8 mouse cellular contexts compared by ENCODE assay signal in the genomic region with DNA sequence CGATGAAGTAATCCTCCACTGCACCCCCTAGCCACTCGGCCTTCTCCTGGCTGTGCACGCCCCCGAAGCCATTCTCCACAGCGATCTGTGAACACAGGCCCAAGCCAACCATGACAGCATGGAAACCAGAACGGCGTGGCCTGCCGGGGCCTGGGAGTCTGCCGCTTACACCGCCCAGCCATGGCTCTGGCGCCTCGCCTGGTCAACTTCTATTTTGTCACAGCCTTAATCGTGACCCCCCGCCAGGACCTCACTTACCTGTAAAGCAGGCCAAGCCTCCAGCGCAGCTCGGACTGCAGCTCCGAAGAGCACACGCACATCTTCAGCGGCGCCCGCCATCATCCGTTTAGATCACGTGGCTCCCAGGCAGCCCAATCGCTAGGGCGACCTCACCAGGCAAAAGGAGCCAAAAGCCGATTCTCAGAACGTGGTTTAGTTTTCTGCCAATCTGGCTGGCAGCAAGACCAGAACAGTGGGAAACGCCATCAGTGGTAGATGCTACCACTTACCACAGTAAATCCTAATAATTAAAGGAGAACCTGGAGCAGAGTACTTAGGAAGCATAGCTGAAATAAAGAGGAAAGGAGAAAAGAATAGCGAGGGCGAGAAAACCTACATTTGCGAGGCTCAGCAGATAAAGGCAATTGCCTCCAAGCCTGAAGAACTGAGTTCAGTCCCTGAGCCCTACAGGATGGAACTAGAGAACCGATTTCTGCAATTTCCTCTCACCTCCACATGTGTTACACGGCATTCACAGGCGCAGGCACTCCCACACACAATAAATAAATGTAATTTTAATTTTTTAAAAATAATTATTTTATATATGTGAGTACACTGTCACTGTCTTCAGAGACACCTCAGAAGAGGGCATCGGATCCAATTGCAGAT. TPM values are rescaled to one million over a fixed set of nuclear protein-coding genes. Genes with fewer than 3 reads are reported as not detected.
DNase-seq lines count a peak whose midpoint lies in the region; ATAC-seq and TF ChIP-seq lines count a peak whose summit lies in the region.

A gene (minus strand): TSS at position 373 of the 888 bp plus-strand sequence.

- H3K27me3 ChIP-seq in MEL (ENCODE audit: control insufficient read depth in 1 of 2, insufficient read depth in 2 of 2, low read length in 2 of 2), result no peaks in the 10 kb centered on the region
- H3K27me3 ChIP-seq in forebrain, embryonic 16.5 days (replicated peaks; ENCODE audit: control insufficient read depth, insufficient read depth, low read length), result no peaks in the 10 kb centered on the region
- no peaks in the 10 kb centered on the region for H3K27me3 ChIP-seq in lung, embryonic 14.5 days (ENCODE audit: insufficient read depth, low read length)

- TF ChIP-seq POLR2A in MEL (IDR thresholded peaks at IDR 0.05; ENCODE audit: control insufficient read depth in 1 of 2, insufficient read depth in 1 of 2, low read depth in 1 of 2, low read length in 2 of 2, poor library complexity in 1 of 2), result peak; percentile 78 to 89

- peak in 2 of 3 experiments; percentile 5 to 32; a peak in 2 of 6 replicates for TF ChIP-seq CTCF in MEL (IDR thresholded peaks at IDR 0.05 in 2 of 3, conservative IDR thresholded peaks at IDR 0.05 in 1 of 3; ENCODE audit: control insufficient read depth in 1 of 3, insufficient read depth in 1 of 3, low read depth in 2 of 3, low read length in 3 of 3, poor library complexity in 1 of 3, severe bottlenecking in 1 of 3)
- TF ChIP-seq CTCF in layer of hippocampus, adult 2 months (conservative IDR thresholded peaks at IDR 0.05), result peak; percentile 37
- 0 out of 2 replicates have a peak, but pooled peaks have one; percentile 23 for TF ChIP-seq CTCF in lung, embryonic 14.5 days (IDR thresholded peaks at IDR 0.05; ENCODE audit: low read depth)

- H3K36me3 ChIP-seq in MEL (ENCODE audit: control insufficient read depth in 1 of 2, insufficient read depth in 2 of 2, low read length in 2 of 2), result peaks cover 5 to 16% of the 10 kb centered on the region in 2 experiments
- H3K36me3 ChIP-seq in forebrain, embryonic 16.5 days (ENCODE audit: control insufficient read depth, insufficient read depth), result no peaks in the 10 kb centered on the region
- H3K36me3 ChIP-seq in lung, embryonic 14.5 days (ENCODE audit: insufficient read depth), result no peaks in the 10 kb centered on the region

- peak within 1 kb of the TSS; percentile 70 to 97 for H3K4me3 ChIP-seq in MEL (ENCODE audit: control insufficient read depth in 1 of 2, insufficient read depth in 1 of 2, low read depth in 2 of 2, low read length in 2 of 2)
- peak within 1 kb of the TSS; percentile 65 for H3K4me3 ChIP-seq in forebrain, embryonic 16.5 days (replicated peaks; ENCODE audit: low read length)
- peak within 1 kb of the TSS; percentile 59 for H3K4me3 ChIP-seq in layer of hippocampus, adult 2 months
- H3K4me3 ChIP-seq in lung, embryonic 14.5 days (ENCODE audit: low read depth, low read length), result peak within 1 kb of the TSS; percentile 56

- peaks cover 31% of the 10 kb centered on the region for H3K79me2 ChIP-seq in MEL (ENCODE audit: control insufficient read depth, insufficient read depth, low read length, poor library complexity)

- peaks cover 0 to 5% of the 10 kb centered on the region in 2 experiments; a peak in 2 of 4 replicates for H3K4me1 ChIP-seq in MEL (ENCODE audit: control insufficient read depth in 1 of 2, insufficient read depth in 2 of 2, low read length in 2 of 2)
- peaks cover 8% of the 10 kb centered on the region for H3K4me1 ChIP-seq in forebrain, embryonic 16.5 days (replicated peaks; ENCODE audit: control insufficient read depth, insufficient read depth, low read length)
- H3K4me1 ChIP-seq in lung, embryonic 14.5 days (ENCODE audit: insufficient read depth), result no peaks in the 10 kb centered on the region

- peak; percentile 96 for ATAC-seq in forebrain, embryonic 16.5 days
- ATAC-seq in lung, embryonic 14.5 days (ENCODE audit: insufficient read depth), result peak; percentile 94

- intact Hi-C loops in heart, postnatal 36 days (cut with DNase I), result loop anchor here (1.0 to 5.0 kb wide), 3 partner anchors 49 to 139 kb away; a partner anchor contains a TSS

- H3K4me2 ChIP-seq in forebrain, embryonic 16.5 days (ENCODE audit: low read length), result peak within 1 kb of the TSS; percentile 62
- peak within 1 kb of the TSS; percentile 66 for H3K4me2 ChIP-seq in lung, embryonic 14.5 days

- H3K9me3 ChIP-seq in MEL (replicated peaks; ENCODE audit: insufficient read depth, low read length), result no peaks in the 10 kb centered on the region
- H3K9me3 ChIP-seq in forebrain, embryonic 16.5 days (ENCODE audit: control insufficient read depth, low read length), result no peaks in the 10 kb centered on the region
- no peaks in the 10 kb centered on the region for H3K9me3 ChIP-seq in lung, embryonic 14.5 days (ENCODE audit: low read depth, low read length)

- peak; percentile 94 for DNase-seq in MEL (ENCODE audit: low read depth, low spot score)
- peak; percentile 76 to 82 for DNase-seq in cerebellum, adult 18-20 months
- DNase-seq in heart, postnatal 36 days, result peak; percentile 63 to 68
- DNase-seq in layer of hippocampus, adult 2 months (ENCODE audit: low spot score in 2 of 2), result peak; percentile 65 to 77
- peak; percentile 90 for DNase-seq in lung, embryonic 14.5 days
- peak; percentile 46 for DNase-seq in ovary, adult 18-20 months (ENCODE audit: low spot score)
- DNase-seq in thymus, postnatal 0 days (ENCODE audit: low spot score), result peak; percentile 72

- 30% methylated on average over 35 of the region's 35 CpGs for WGBS in forebrain, embryonic 16.5 days
- 16% methylated on average over 35 of the region's 35 CpGs for WGBS in lung, embryonic 14.5 days

- peak within 1 kb of the TSS; percentile 97 for H3K9ac ChIP-seq in MEL (ENCODE audit: control insufficient read depth, low read depth, low read length, poor library complexity, severe bottlenecking)
- peak within 1 kb of the TSS; percentile 66 for H3K9ac ChIP-seq in forebrain, embryonic 16.5 days (replicated peaks; ENCODE audit: low read depth, low read length)
- peak within 1 kb of the TSS; percentile 62 for H3K9ac ChIP-seq in lung, embryonic 14.5 days

- no peak for TF ChIP-seq RAD21 in MEL (IDR thresholded peaks at IDR 0.05; ENCODE audit: low read depth, low read length)

- H3K27ac ChIP-seq in MEL (ENCODE audit: control insufficient read depth, low read depth, low read length), result peak within 1 kb of the TSS; percentile 77
- peak within 1 kb of the TSS; percentile 44; the same call in 1 of the 2 replicates for H3K27ac ChIP-seq in forebrain, embryonic 16.5 days (ENCODE audit: low read length)
- peak within 1 kb of the TSS; percentile 86 for H3K27ac ChIP-seq in layer of hippocampus, adult 2 months
- H3K27ac ChIP-seq in lung, embryonic 14.5 days (ENCODE audit: low read depth), result no peak within 1 kb of the TSS

- 0 out of 4 replicates have a peak, but pooled peaks of 1 of the 2 experiments have one; percentile 6 for TF ChIP-seq EP300 in MEL (IDR thresholded peaks at IDR 0.05; ENCODE audit: low read depth in 1 of 2, low read length in 2 of 2)

TF ChIP-seq in MEL, 35 proteins besides CTCF, POLR2A, EP300 and RAD21:
- TF ChIP-seq MXI1 (IDR thresholded peaks at IDR 0.05; ENCODE audit: low read depth, low read length) (peak; percentile 96; the same call in 1 of the 2 replicates), ELF1 (IDR thresholded peaks at IDR 0.05; ENCODE audit: low read depth, low read length) (no peak), USF1 (IDR thresholded peaks at IDR 0.05; ENCODE audit: low read depth, low read length) (peak; percentile 98), MEF2A (IDR thresholded peaks at IDR 0.05; ENCODE audit: extremely low read depth, insufficient replicate concordance, low read depth, low read length, poor library complexity, severe bottlenecking) (no peak), USF2 (IDR thresholded peaks at IDR 0.05; ENCODE audit: borderline replicate concordance in 1 of 2, insufficient read depth in 1 of 2, low read depth in 1 of 2, low read length in 2 of 2) (peak; percentile 43 to 84), TCF12 (IDR thresholded peaks at IDR 0.05; ENCODE audit: low read depth, low read length) (peak; percentile 68), JUND (IDR thresholded peaks at IDR 0.05; ENCODE audit: low read depth, low read length) (no peak), MAX (IDR thresholded peaks at IDR 0.05; ENCODE audit: low read length) (peak; percentile 95), SIN3A (IDR thresholded peaks at IDR 0.05; ENCODE audit: low read length) (peak; percentile 96), POLR2AphosphoS5 (IDR thresholded peaks at IDR 0.05; ENCODE audit: borderline replicate concordance, low read depth, low read length) (no peak), MYC (IDR thresholded peaks at IDR 0.05; ENCODE audit: low read depth, low read length) (peak; percentile 98), MAZ (IDR thresholded peaks at IDR 0.05; ENCODE audit: low read depth, low read length) (no peak), TBP (IDR thresholded peaks at IDR 0.05; ENCODE audit: low read depth, low read length) (peak; percentile 87), HCFC1 (IDR thresholded peaks at IDR 0.05; ENCODE audit: low read depth, low read length) (peak; percentile 91), E2F4 (IDR thresholded peaks at IDR 0.05; ENCODE audit: borderline replicate concordance, low read depth, low read length) (no peak), NELFE (IDR thresholded peaks at IDR 0.05; ENCODE audit: low read depth, low read length) (peak; percentile 71), ZMIZ1 (IDR thresholded peaks at IDR 0.05; ENCODE audit: low read depth, low read length) (peak; percentile 52; the same call in 1 of the 2 replicates), BHLHE40 (IDR thresholded peaks at IDR 0.05; ENCODE audit: borderline replicate concordance, low read depth, low read length) (peak; percentile 70)
TF ChIP-seq in MEL: peak in this region for 12.

RNA-seq across cellular contexts. Expression of the gene that starts here (rescaled TPM):
- total RNA-seq in MEL (2012; rRNA removed), result 56.2 and 61.9 TPM in 2 replicates
- 100 to 1,000 TPM; 106 to 143 TPM for polyA plus RNA-seq in MEL (2012; ENCODE audit: insufficient read depth in 1 of 2, insufficient read length in 2 of 2, low read depth in 1 of 2, low replicate concordance in 2 of 2, missing spikeins in 1 of 2)
- 36.0 and 38.3 TPM in 2 replicates for polyA plus RNA-seq in forebrain, embryonic 16.5 days (2015; fragmentation: Nextera tagmentation; extraction: Ambion mirVana)
- total RNA-seq in heart, postnatal 36 days (2021), result 10 to 100 TPM; 10.9 to 13.3 TPM
- total RNA-seq in layer of hippocampus, adult 2 months (2021), result 10 to 100 TPM; 73.2 to 80.4 TPM
- 38.0 TPM in 2 replicates for polyA plus RNA-seq in lung, embryonic 14.5 days (2014; fragmentation: Nextera tagmentation; extraction: Ambion mirVana)
- polyA plus RNA-seq in thymus, postnatal 0 days (2015; fragmentation: Nextera tagmentation; extraction: Ambion mirVana), result 26.6 and 28.7 TPM in 2 replicates
